Mouse (Mus musculus): ENCODE measurements around the gene Evpl.

DNA sequence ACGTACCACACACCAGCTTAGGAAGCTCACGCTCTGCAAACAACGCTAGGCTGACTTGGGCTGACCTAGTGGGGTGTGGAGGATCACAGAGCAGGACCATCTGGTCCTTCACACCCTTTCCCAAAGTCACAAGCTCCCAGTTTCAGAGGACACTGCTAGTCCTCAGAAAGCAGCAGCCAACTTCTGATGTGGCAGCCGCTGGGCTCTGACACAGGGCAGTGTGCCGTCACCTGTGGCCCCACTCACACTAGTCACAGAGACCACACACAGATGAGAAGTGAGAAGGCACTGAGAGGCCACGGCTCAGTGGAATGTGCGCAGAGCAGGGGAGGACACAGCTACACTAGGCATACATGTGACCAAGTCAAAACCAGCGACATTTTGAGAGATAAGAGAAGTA is 13.0 kb upstream of the Evpl start:
- no peak for TF ChIP-seq POLR2A (IDR thresholded peaks at IDR 0.05; ENCODE audit: control insufficient read depth, extremely low read depth, insufficient read depth, low read length, poor library complexity)
- TF ChIP-seq CTCF (IDR thresholded peaks at IDR 0.05; ENCODE audit: borderline replicate concordance, control insufficient read depth, extremely low read depth, insufficient read depth, low read length, poor library complexity), result no peak

Data from thymus, adult 2 months (tissue).